Mouse (Mus musculus): Measurements from ENCODE around the gene Ube2g1.
"Not testable (repeated sequence)": the region's sequence is repeated elsewhere in the genome, so short reads cannot be mapped to it uniquely, and the experiment has no call there.

The Ube2g1 gene

DNA sequence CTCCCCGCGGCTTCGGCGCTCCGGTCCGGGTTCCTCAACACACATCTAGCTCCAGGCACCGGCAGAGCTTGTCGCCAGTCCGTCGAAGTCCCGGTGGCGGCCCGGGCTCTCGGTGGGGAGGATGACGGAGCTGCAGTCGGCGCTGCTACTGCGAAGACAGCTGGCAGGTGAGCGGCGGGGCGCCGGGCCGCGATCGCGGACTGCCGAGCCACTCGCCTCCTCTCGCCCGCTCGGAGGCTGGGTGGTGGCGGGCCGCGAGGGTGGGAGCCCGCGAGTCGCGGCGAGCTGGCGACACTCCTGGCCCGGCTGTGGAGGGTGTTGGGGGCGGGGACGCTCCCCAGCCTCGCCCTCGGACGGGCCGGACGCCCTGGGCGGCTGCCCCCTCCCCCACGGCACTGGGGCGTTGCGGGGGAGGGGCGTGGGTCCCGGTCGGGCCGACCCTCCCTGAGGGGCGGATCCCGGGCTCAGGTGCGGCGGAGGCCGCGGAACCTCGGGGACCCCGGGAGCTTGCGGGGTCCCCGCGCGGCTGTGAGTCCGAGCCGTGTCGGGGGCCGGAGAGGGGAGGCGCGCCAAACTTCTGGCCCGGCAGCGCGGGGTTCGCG is 487 bp downstream of the Ube2g1 start:
- DNase-seq (ENCODE audit: low spot score in 2 of 2), result peak; percentile 84

DNA sequence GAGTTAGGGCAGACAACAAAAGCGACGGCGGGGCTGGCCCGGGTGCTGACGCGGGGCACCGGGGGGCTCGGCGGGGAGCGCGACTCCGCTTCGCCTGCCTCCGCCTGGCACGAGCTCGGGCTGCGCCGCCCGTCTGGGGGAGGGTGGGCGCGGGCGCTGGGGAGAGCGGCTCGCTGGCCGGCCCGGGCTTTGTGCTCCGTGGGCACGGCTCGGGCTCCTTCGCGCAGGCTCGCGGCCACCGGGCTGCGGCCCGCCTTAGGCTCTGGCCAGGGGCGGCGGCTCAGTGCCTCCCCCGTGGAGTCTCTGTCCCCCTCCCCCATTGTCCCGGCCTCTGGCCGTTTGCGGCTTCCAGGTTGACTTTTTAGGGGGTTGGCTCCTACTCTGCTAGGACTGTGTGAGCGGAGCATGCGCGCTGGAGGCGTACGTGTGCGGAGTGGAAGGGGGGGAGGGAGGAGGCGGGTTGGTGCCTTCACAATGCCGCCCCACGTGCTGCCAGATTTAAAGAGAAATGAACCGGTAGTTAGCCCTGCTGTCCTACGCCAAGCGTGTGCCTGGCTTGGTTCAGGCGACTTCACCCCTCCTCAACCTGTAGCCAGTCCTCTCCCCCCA is 1.1 kb downstream of the Ube2g1 start:
- peak; percentile 94 to 95 for DNase-seq (ENCODE audit: low spot score in 2 of 2)

DNA sequence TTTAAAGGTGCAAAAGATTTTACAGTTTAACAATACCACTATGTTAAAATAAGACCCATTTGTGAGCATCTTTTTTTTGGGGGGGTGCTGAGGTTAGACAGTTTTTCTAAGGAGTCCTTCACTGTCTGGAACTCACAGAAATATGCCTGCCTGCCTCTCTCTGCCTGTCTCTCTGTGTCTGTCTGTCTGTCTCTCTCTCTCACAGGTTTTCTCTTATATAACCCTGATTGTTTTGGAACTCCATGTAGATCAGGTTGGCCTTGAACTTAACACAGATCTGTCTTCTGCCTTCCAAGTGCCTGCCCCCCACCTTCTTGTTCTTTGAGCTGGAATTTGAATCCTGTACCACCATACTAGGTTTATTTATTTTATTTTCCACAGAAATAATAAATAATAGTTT is 2.2 kb downstream of the Ube2g1 start:
- no peak for DNase-seq (ENCODE audit: low spot score in 2 of 2)

DNA sequence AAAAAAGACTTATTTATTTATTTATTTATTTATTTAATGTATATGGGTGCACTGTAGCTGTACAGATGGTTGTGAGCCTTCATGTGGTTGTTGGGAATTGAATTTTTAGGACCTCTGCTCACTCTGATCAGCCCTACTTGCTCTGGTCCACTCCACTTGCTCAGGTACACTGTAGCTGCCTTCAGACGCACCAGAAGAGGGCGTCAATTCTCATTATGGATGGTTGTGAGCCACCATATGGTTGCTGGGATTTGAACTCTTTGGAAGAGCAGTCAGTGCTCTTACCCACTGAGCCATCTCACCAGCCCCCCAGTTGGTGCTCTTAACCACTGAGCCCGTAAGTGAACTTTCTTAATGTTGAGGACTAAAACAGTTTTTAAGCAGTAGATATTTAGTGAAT is 7.3 kb downstream of the Ube2g1 start:
- DNase-seq (ENCODE audit: low spot score in 2 of 2), result not testable (repeated sequence)

DNA sequence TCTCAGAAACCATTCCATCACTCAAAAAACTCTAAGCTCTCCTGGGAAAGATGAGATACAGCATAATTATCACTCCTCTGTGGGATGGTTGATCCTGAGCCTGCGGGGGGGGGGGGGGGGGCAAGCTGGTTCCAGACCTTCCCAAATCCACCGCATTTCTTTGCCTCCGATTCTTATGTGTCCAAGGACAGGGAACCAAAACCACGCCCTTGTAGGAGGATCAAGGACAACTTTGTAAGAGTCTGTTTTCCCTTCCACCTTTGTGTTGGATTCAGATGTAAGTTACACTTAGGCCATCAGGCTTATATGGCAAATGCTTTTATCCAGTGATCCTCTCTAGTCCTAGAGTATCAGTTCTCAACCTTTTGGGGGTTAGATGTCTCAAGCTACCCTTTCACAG is 8.8 kb downstream of the Ube2g1 start:
- no peak for DNase-seq (ENCODE audit: low spot score in 2 of 2)

DNA sequence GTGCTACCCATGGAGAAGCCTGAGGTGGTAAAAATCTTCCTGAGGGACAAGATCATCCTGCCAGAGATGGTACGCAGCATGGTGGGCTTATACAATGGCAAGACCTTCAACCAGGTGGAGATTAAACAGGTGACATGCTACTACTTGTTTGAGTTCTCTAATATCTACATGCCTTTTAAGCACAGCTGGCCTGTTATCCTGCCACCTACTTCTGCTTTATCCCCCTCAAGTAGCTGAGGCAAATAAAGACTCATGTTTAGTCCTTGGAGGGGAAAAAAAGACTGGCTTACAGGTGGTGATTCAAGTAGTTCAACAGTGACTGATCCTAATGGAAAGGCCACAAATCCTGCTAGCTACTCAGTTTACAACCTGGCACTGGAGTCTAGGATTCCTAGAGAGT is 11.4 kb downstream of the Ube2g1 start:
- DNase-seq (ENCODE audit: low spot score in 2 of 2), result no peak

DNA sequence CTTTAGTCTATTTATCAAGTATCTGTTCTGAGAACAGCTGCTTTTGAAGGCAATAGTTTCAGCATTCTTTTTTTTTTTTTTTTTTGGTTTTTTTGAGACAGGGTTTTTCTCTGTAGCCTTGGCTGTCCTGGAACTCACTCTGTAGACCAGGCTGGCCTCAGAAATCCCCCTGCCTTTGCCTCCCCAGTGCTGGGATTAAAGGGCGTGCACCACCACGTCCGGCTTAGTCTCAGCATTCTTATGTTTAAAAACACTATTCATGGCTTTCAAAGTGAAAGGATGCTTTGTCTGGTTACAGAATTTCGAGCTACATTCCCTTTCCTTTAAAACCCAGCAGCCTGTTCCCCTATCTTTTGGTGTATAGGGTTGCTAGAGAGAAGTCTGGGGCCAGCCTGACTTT is 35.6 kb downstream of the Ube2g1 start:
- DNase-seq (ENCODE audit: low spot score in 2 of 2), result no peak

DNA sequence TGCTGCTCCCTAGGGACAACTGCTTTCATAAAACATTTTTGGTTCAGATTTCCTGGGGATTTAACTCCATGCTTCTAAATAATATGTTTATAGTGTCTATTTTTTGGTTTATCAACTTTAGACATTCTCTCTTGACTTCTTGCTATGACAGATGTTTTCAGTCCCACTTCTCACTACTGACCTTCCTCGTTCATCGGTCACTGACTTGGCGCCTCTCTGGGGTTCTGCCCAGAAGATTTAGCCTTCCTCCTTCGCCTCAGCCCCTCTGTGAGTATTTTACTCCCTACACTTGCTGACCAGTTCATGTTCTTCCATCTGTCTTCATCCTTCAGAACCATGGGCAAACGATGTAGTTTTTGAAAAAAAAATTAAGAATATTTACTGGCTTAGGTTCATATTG is 38.3 kb downstream of the Ube2g1 start:
- DNase-seq (ENCODE audit: low spot score in 2 of 2), result peak in 1 of 2 experiments; percentile 9

DNA sequence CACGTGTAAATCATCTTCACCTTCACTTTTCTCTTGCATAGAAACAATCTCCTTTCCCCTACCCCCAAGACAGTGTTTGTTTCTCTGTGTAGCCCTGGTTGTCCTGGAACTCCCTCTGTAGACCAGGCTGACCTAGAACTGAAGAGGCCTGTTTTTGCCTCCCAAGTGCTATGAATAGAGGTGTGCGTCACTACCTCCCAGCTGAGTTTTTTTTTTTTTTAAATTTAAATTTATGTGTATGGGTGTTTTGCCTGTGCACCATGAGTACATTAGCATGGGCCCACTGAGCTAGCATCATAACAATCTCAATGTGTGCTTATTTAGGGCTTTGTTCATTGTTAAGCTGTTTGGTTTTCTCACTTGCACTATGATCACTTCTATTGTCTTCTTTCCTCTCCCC is 43.3 kb downstream of the Ube2g1 start:
- DNase-seq (ENCODE audit: low spot score in 2 of 2), result no peak

DNA sequence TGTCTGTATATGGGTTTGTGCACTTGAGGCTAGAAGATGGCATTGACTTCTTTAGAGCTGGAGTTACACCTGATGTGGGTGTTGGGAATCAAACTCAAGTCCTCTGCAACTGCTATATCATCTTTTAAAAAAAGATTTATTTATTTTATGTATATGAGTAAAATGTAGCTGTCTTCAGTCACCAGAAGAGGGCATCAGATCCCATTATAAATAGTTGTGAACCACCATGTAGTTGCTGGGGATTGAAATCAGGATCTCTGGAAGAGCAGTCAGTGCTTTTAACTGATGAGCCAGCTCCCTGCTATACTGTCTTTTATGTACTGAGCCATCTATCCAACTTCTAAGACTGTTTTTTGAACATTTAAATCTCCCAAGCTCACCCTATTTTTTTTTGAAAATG is 52.8 kb downstream of the Ube2g1 start:
- no peak for DNase-seq (ENCODE audit: low spot score in 2 of 2)

DNA sequence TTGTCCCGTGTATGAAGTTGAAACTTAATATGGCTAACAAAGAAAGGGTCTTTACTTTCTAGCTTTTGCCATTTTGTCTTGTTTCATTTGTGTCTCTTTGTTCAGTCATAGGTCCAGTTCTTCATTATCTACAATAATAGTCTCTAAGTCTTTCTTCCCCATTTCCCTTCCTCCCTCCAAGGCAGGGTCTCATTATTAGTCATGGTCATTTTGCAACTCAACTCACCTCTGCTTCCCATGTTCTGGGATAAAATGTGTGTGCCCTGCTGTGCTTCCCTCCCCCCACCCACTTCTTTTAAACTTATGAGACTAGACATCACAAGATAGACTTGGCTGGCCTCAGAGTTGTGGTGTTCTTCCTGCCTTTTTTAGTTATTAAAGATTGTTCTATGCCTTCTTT is 53.3 kb downstream of the Ube2g1 start:
- DNase-seq (ENCODE audit: low spot score in 2 of 2), result no peak

DNA sequence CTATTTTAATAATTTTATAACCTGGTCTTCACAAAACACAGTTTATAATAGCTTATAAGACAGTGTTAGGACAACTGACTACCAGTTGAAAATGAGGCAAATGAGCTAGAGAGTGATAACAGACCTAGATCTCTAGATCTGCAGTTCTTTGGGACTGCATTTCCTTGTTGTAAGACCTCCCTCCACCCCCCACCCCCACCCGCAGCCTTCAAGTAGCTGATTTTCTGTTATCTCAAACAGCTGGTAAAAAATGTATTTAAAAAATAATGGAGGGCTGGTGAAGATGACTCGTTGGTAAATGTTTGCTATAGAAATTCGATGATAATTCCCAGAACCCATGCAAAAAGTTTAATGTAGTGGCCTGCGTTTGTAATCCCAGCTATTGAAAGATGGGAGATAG is 57.6 kb downstream of the Ube2g1 start:
- DNase-seq (ENCODE audit: low spot score in 2 of 2), result no peak

DNA sequence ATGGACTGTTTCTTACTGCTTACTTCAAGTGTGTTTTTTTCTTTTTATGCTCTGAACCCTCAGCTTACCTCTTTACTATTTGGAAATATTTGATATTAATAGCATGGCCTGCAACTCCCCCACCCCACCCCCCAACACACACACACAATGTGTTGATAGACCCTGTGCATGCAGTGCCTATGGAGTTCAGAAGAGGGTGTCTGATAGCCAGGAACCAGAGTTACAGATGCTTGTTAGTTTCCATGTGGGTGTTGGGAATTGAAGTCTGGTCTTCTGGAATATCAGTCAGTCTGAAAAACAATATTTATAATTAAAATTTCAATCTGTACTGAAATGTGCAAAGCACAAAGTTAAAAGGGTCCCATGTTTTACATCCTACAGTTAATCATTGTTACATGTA is 63.6 kb downstream of the Ube2g1 start:
- no peak for DNase-seq (ENCODE audit: low spot score in 2 of 2)

DNA sequence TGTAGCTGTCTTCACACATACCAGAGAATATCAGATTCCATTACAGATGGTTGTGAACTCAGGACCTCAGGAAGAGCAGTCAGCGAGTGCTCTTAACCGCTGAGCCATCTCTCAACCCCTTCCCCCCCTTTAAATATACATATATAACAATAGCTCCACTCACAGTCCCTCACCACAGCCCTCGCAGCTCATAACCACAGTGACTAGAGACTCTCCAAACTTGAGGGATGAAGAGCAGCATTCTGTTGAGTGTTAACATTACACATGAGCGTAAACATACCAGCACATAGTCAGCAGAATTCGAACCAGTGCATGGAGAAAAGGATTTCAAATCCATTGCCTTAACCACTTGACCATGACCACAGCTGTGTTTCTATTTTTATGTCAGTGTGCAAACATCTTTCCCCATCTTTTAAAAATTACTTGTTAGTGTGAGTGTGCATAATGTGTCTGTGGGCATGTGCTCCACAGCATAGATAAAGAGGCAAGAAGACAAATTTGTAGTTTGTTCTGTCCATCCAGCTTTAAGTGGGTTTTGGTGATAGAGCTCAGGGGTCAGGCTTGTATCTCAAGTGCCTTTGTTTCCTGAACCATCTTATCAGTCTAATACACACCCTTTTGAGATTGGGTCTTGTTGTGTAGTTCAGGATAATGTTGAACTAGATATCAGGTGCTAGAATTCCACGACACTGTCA is 64.4 kb downstream of the Ube2g1 start:
- no peak for DNase-seq (ENCODE audit: low spot score in 2 of 2)

DNA sequence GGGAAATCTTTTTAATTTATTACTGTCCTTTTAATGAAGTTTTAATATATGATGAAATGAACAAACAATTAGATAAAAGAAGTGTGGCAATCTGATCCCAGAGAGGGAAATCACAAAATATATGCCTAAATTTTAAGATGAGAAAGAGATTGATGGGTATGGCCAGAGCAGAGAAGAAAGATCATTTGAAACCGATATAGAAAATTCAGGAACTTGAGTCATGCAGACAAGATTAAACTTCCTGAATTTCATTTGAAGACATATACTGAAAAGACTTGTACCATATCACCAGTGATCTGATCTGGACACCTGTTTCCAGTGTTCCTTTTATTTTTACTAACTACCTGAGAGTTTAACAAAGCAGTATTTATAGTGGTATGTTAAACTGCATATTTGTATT is 65.4 kb downstream of the Ube2g1 start:
- no peak for DNase-seq (ENCODE audit: low spot score in 2 of 2)

DNA sequence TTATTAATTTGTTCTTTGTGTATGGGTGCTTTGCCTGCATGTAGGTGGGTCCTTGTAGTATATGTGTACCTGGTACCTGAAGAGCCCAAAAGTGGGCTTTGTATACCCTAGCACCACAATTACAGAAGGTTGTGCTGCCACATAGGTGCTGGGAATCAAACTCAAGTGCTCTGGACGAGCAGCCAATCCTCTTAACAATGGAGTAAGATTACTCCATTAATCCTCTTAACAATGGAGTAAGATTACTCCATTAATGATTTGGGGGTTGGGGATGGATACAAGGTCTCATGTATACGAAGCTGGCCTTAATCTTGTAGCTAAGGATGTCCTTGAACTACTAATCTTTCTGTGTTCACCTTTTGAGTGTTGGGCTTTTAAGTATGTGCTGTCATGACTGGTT is 68.2 kb downstream of the Ube2g1 start:
- no peak for DNase-seq (ENCODE audit: low spot score in 2 of 2)

DNA sequence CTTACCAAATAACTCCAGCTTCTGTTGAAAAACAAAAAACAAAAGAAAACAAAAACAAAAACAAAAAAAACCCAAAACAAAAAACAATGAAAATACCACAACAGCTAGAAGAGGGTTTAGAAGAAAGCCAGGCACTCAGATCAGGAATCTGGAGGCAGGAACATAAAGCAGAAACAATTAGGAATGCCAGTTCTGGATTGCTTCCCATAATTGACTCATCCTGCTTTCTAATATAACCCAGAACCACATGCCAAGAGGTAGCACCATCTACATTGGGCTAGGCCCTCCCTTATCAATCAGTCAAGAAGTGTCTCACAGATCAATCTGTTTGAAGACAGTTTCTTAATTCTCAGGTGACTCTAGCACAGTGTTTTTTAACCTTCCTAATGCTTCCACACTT is 73.6 kb downstream of the Ube2g1 start:
- DNase-seq (ENCODE audit: low spot score in 2 of 2), result no peak

DNA sequence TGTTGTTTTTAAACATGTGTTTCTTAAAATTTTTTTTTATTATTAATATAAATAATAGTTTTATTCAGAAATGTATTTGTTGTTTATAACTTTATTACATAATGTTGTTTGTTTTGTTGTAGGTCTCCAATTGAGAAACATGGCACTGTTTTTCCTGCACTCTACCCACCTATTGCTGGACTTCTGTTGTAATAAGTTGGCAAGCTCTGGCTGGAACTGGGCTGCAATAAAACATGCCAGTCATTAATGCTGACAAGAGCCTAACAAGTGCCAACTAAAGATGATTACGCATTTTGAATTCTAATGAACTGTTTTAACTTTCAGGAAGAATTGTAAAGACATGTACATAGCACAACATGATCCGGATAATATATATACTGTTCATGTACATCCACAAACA is 76.3 kb downstream of the Ube2g1 start:
- DNase-seq (ENCODE audit: low spot score in 2 of 2), result no peak

DNA sequence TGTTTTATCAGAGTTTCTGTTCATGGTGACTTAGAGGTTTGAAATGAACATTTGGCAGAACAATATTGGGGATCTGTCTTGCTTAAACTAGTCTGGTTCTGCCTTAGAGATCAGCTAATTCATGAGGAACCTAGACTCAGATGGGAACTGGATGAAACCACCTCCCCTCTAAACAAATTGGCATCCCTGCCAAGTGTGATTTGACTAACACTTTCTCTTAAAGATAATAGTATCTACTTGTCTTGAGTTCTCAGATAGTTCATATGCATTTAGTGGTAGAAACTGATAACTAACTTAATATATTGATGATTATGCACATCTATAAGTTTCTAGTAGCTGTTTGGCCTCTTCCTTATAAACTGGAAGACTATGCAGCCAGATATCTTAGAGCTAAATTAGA is 79.6 kb downstream of the Ube2g1 start:
- no peak for DNase-seq (ENCODE audit: low spot score in 2 of 2)

DNA sequence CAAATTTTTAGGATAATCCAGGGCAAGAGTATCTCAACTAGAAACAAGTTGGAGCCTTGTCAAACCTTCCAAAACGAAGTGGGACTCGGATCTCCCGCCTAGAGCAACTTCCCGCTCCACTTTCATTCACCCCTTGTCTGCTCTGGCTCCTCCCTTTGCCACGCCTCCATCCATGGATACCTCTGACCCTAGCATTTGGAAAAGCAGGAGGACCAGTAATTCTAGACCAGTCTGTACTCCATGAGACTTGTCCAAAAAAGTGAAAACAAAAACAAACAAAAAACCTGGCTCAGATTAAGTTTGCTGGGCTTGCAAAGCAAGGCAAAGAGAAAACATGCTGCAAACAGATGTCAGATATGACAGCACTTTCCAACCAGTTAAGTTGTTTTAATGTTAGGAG is 81.2 kb downstream of the Ube2g1 start:
- DNase-seq (ENCODE audit: low spot score in 2 of 2), result no peak

DNA sequence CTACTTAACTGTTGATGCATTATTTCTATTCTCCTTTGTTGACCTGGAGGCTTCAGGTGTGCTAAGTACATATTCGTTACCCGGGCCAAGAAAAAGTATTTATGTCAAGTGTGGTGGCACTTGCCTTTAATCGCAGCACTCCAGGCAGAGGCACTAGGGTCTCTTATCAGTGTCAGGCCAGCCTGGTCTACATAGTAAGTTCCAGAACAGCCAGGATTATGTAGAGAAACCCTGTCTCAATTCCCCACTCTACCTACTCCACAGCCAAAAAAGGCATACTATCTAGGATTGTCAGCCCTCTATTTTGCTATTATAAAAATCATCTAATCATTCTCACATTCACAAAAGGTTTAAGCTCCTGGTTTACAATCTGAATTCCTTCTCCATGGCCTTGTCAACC is 82.0 kb downstream of the Ube2g1 start:
- DNase-seq (ENCODE audit: low spot score in 2 of 2), result no peak

DNA sequence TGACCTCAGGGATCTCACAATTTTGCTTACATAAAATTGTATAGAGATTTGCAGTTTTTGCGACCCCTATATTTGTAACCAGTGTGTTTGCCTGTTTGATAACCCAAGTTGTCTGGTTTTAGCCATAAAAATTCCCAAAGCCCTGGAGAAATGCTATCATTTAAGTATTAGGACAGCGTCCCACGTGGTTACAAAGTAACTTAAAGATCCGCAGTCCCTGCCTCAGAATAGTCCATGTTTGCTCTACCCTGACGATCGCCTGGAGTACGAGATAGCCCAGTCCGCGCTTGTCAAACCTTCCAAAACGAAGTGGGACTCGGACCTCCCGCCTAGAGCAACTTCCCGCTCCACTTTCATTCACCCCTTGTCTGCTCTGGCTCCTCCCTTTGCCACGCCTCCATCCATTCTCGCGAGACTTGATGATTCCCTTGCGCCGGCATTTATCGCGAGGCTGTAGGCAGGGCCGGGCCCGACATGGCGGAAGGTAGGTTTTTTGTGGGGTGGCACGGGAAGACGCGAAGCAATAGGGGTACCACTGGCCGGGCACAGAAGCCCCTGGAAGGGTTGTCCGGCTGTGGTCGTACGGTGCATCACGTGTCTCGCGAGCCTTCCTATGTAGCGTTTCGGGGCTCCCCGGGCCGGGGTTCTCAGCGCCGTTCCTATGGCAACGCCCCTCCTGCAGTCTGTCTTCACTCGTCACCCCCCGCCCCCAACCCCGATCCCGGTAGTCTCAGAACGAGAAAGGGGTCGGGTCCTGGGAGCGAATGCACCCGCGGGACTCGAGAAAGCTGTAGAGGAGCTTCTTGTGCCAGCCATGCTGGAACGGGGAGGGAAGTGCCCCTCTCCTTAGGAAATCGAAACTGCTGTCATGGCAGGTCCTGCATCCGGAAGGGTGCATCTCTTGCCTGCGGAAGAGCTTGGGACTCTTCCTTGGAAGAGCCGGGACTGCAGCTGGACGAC is 82.7 kb downstream of the Ube2g1 start, which contains the start of gene Ankfy1:
TSS of gene Ankfy1 (plus strand) at position 456 of the 960 bp plus-strand sequence.
- peak; percentile 98 for DNase-seq (ENCODE audit: low spot score in 2 of 2)
